Mouse (Mus musculus): ENCODE measurements around the gene Nt5c2. TPM values are rescaled to one million over a fixed set of nuclear protein-coding genes. Genes with fewer than 3 reads are reported as not detected.

Nt5c2 gene
- total RNA-seq, 2 experiments from 2014 or later, result 17.0 to 23.6 TPM

DNA sequence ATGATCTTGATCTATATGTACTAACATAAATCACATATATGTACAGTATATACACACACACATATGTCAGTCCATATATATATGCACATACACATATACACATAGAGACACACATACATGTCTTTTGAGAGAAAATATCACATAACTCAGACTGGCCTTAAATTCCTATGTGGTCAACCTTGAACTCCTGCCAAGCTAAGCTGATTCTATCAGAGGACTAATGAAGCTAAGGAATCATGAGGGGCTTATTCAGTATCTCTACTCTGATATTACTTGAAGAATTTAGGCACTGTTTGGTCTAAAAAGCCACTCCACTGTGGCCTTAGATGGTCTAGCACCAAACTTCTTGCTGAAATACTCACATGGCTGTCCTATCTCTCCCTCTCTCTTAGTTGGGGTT is 49.5 kb downstream of the Nt5c2 start:
- no peak for DNase-seq

DNA sequence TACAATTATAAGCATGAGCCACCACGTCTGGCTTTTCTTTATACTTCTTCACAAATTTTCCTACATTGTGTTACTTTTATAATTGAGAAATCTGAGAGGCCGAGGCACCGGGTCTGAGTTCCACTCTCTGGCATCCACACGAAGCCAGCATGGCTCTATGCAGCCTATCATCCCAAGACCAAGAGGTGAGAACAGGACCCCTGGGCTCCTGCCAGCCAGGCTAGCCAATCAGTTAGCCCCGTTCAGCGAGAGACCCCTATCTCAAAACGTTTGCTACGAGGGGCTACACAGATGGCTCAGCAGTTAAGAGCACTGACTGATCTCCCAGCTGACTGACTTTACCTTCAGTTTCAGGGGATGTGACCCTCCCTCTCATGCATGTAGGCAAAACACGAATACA is 50.6 kb downstream of the Nt5c2 start:
- DNase-seq, result no peak

GRCm38 (mm10) chr19:46963440-46963839 is 51.5 kb downstream of the Nt5c2 start:
- no peak for DNase-seq

DNA sequence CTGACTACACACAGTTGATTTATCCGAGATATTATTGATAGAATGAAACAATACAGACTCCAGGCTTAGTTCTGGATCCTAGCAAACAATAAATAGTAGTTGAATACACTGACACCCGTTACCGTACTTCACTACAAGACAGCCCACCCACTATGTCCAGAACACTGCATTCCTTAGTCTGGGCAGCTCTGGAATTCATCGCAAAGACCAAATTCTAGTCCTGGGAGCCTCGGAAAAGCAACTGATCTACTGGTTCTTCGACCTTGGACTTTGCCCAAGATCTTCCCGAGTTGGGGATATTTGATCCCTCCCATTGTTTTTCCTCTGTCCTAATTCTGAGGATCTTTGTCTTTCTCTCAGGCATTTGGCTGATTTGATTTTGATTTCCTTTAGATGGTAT is 52.1 kb downstream of the Nt5c2 start:
- no peak for DNase-seq

DNA sequence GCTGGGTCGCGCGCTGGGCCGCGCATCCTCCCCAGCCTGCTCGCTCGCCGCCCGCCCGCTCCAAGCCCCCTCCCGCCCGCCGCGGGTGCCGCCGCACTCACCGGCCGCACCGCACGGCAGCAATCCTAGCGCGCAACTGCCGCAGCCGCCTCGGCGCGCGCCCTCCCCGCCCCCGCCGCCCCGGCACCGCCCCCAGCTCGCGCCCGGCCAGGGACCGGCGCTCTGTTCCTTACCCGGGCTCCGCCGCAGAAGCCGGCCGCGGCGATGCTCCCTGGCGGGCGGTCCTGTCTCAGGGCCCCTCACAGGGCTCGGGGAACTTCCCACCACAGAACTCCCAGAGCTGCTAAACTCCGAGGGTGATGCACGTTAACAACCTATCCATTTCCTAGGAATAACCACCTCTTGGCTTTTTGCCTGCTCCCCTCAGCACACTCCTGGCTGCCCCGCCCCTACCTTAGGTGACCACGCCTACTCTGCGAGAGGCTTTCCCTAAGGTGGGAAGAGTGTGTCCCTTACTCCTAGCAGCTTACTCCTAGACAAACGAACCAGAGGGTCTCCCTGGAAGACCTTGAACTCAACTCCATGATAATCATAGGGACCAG is 52.7 kb downstream of the Nt5c2 start:
- peak; percentile 81 for DNase-seq

GRCm38 (mm10) chr19:46961652-46962051 is 53.3 kb downstream of the Nt5c2 start:
- peak; percentile 79 for DNase-seq

DNA sequence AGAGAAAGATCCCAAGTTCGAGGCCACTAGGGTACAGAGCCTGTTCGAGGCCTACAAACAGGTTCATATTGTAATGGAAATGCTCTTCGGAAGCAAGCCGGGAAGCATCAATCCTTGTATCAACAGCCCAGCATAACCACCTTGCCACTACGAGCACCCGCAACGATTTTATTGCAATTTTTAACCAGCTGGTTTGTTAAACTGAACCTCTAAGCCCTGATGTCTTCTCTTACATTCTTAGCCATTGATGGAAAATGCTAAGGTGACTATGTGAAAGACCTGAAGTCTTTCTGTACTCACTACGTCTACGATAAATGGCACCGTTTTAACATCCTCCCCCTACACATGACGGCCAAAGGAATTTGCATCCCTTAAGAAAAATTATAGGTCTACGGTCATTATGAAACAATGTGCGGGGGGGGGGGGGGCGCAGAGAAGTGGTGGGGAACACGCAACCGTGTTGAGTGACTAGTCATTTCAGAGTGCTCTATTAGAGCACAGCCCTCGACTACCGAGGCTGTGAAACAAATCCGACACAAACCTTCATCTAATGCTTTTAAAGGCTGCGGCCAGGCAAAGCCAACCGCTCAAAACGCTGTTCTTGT is 53.8 kb downstream of the Nt5c2 start:
- no peak for DNase-seq

- no peak for DNase-seq
Observed at GRCm38 (mm10) chr19:46960101-46961046, 54.6 kb downstream of the Nt5c2 start.

DNA sequence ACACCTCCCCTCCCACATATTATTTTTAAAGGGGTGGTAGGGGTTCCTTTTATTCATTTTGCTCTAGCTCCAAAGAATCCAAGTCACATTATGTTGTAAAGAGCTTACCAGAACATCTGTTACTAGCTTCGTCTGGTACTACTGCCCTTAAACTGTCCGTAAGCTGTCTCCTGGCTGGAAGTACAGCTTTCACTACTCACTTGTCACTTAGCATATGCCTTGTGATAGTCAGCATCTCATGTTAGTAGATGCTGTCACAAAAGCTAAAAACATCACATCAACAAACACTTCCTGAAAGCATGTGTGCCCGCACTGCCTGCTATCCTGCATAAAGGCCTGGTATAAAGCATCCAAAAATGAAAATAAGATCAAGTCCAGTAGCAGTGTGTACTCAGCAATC is 55.4 kb downstream of the Nt5c2 start:
- DNase-seq, result no peak

DNA sequence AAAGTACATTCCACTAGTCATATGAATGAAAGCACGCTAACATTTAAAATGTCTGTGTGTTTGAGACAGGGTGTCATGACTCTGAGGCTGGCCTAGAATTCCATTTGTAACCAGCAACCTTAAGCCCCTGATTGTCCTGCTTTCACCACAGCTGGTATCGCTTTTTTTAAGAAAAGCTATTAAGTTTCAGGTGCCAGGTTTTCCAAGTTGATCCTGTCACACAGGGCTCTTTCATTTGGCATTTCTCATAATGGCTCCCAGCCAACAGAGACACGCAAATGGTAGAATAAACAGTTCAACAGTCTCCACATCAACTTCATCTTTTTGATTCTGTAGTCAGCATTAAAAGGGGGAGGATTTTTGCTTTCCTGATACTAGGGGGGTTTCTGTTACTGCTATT is 56.4 kb downstream of the Nt5c2 start:
- DNase-seq, result no peak

DNA sequence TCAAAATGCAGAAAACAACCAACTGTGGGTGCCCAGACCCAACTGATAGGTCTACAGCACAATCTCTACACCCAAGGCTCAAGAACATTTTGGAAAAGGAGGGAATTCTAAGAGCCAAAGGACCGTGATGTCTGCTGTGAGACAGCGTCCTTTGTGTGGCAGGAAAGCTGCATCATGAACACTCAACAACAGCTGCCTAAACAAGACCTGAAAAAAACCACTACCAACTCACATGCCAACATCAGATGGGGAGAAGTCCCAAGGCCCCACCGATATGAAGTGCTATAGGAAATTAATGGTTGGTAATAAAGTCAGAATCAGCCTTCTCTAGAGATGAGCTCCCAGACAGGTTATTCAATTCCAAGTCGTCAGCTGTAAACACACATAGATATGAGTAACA is 57.0 kb downstream of the Nt5c2 start:
- DNase-seq, result no peak

GRCm38 (mm10) chr19:46957001-46957400 is 58.0 kb downstream of the Nt5c2 start:
- DNase-seq, result no peak

GRCm38 (mm10) chr19:46956410-46956809 is 58.5 kb downstream of the Nt5c2 start:
- no peak for DNase-seq

DNA sequence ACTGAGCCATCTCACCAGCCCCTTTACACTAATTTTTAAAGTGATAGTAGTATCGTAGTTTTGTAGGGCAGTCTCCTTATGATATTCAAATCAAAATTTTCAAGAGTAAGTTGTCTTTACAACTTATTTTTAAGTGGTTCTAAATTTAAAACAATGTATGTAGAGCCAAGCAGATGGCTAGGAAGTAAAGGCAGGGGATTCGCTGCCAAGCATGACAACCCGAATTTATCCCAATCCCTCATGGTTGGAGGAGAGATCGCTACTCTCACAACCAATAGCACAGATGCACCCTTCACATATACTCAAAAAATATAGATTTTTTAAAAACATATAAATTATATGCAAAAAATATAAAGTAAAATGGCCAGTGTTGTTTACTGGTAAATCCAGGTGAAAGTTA is 59.3 kb downstream of the Nt5c2 start:
- no peak for DNase-seq

GRCm38 (mm10) chr19:46953536-46953935 is 61.4 kb downstream of the Nt5c2 start:
- no peak for DNase-seq

DNA sequence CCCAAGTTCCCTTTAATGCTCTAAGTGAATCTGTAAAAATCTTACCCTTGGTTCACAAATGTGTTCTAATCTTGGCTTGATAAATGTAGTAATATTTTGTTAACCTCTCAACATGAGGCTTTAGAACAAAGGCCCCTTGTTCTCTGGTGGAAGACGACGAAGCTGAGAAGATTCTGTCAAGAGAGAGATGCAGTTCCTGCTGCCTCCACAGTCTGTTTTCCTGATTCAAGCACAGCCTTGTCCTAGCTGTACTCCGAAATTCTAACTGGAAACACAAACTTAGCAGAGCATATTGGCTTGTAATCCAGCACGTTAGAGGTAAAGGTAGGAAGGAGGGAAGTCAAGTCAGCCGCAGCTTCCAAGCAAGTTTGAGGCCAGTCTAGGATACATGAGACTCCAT is 62.0 kb downstream of the Nt5c2 start:
- no peak for DNase-seq

GRCm38 (mm10) chr19:46944341-46944740 is 70.6 kb downstream of the Nt5c2 start:
- DNase-seq, result no peak

DNA sequence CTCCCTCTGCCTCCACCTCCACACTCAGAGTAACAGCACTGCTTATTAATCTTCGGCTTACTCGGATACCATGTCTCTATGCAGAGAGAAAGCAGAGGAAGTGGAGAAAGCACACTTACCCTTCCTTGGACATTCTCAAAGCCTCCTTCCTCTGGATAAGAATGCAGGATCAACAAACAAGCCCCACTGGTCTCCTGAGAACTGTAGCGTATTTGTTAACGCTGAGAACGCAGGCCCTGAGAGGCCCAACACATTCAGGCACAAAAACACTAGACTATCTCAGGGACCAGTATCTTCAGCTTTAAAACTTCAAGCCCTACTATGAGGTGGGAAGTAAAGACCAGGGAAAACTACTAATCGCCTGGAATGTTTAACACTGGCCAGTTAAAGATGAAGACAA is 77.8 kb downstream of the Nt5c2 start:
- DNase-seq, result no peak

DNA sequence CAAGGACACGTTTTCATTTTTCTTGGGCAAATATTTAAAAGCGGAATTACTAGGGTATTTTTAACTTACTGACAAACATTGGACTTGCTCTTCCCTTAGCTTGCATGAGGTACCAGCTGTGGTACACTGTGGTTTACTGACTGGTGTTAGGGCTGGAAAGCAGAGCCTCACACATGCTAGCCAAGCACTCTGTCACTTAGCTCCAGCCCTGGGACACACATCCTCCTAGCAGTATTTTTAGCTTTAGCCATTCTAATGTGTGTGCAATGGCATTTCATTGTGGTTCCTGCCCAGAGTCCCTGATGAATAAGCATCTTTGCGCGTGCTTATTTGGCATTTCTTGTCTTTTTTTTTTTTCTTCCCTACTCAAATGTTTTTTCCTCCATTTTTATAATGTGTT is 80.9 kb downstream of the Nt5c2 start:
- DNase-seq, result peak; percentile 54

- no peak for DNase-seq
Observed at GRCm38 (mm10) chr19:46932608-46933007, 82.3 kb downstream of the Nt5c2 start.

GRCm38 (mm10) chr19:46930026-46930425 is 84.9 kb downstream of the Nt5c2 start:
- DNase-seq, result no peak

- peak; percentile 77 for DNase-seq
Observed at GRCm38 (mm10) chr19:46929044-46929587, 85.8 kb downstream of the Nt5c2 start.

- no peak for DNase-seq
Observed at GRCm38 (mm10) chr19:46928136-46928535, 86.8 kb downstream of the Nt5c2 start.

All from gastrocnemius, postnatal 25 days (tissue).